Mouse (Mus musculus) myocyte (in vitro differentiated cells): ENCODE results near the gene Elavl1. TPM values are rescaled to one million over a fixed set of nuclear protein-coding genes. Genes with fewer than 3 reads are reported as not detected.

Experiments used
- H3K27me3 ChIP-seq: one replicate; pipeline ENCODE4 v1.6.1; 2011; ENCODE audit not compliant: control insufficient read depth, insufficient read depth, insufficient read length
- H3K36me3 ChIP-seq: one replicate; pipeline ENCODE4 v1.6.1; 2011; ENCODE audit not compliant: control insufficient read depth, insufficient read depth
- H3K4me2 ChIP-seq: one replicate; pipeline ENCODE4 v1.6.1; 2011; ENCODE audit warnings: low read depth, control low read depth
- H3K4me3 ChIP-seq: one replicate; pipeline ENCODE4 v1.5.1; 2011; ENCODE audit warnings: mild to moderate bottlenecking, control low read depth, moderate library complexity
- H3K79me2 ChIP-seq: one replicate; pipeline ENCODE4 v1.6.1; 2011; ENCODE audit not compliant: control insufficient read depth, insufficient read depth
- H3ac ChIP-seq: one replicate; pipeline ENCODE4 v1.6.1; 2011; ENCODE audit not compliant: control insufficient read depth, insufficient read length
- CEBPB ChIP-seq: IDR thresholded peaks from 2 replicates; pipeline ENCODE4 v1.6.1; 2011; ENCODE audit warnings: mild to moderate bottlenecking, moderate library complexity; ENCODE audit not compliant: poor library complexity, insufficient read depth, severe bottlenecking
- E2F4 ChIP-seq: IDR thresholded peaks from one replicate; pipeline ENCODE4 v1.6.1; 2011; ENCODE audit warnings: mild to moderate bottlenecking, control low read depth, moderate library complexity; ENCODE audit not compliant: insufficient read depth
- MAX ChIP-seq: IDR thresholded peaks from one replicate; pipeline ENCODE4 v1.6.1; 2011; ENCODE audit warnings: low read depth, mild to moderate bottlenecking, control low read depth
- MYOD1 ChIP-seq, 3 experiments: IDR thresholded peaks; one replicate each; pipeline ENCODE4 v1.6.1; 2011; ENCODE audit warnings: control low read depth in 2 of 3, low read depth in 2 of 3, mild to moderate bottlenecking in 2 of 3, moderate library complexity in 1 of 3; ENCODE audit not compliant: insufficient read length in 2 of 3, control insufficient read depth in 1 of 3
- MYOG ChIP-seq, 3 experiments: IDR thresholded peaks; one replicate each; pipeline ENCODE4 v1.6.1; 2011; ENCODE audit warnings: control low read depth in 2 of 3, low read depth in 2 of 3, mild to moderate bottlenecking in 2 of 3; ENCODE audit not compliant: insufficient read length in 2 of 3, control insufficient read depth in 1 of 3, insufficient read depth in 1 of 3
- POLR2A ChIP-seq: IDR thresholded peaks from one replicate; pipeline ENCODE4 v1.6.1; 2011; ENCODE audit warnings: low read depth, mild to moderate bottlenecking, control low read depth, moderate library complexity; ENCODE audit not compliant: insufficient read length
- POLR2AphosphoS2 ChIP-seq: IDR thresholded peaks from one replicate; pipeline ENCODE4 v1.6.1; 2011; ENCODE audit warnings: low read depth, control low read depth; ENCODE audit not compliant: insufficient read length
- REST ChIP-seq: IDR thresholded peaks from one replicate; pipeline ENCODE4 v1.6.1; 2011; ENCODE audit warnings: mild to moderate bottlenecking, control low read depth, moderate library complexity; ENCODE audit not compliant: insufficient read depth, insufficient read length
- SRF ChIP-seq: IDR thresholded peaks from one replicate; pipeline ENCODE4 v1.6.1; 2011; ENCODE audit warnings: low read depth; ENCODE audit not compliant: control insufficient read depth, insufficient read length
- TCF12 ChIP-seq: IDR thresholded peaks from one replicate; pipeline ENCODE4 v1.6.1; 2011; ENCODE audit warnings: mild to moderate bottlenecking, control low read depth; ENCODE audit not compliant: poor library complexity, insufficient read depth, severe bottlenecking
- TCF3 ChIP-seq: IDR thresholded peaks from one replicate; pipeline ENCODE4 v1.6.1; 2011; ENCODE audit warnings: low read depth, control low read depth; ENCODE audit not compliant: insufficient read length
- USF1 ChIP-seq: IDR thresholded peaks from one replicate; pipeline ENCODE4 v1.6.1; 2011; ENCODE audit warnings: low read depth, mild to moderate bottlenecking, control low read depth, moderate library complexity
- polyA plus RNA-seq: library from polyadenylated mRNA; unstranded; fragments of >200 nt; fragmentation: generic; extraction: Trizol; gene quantifications from one replicate; pipeline ENCODE4 v1.2.1, GENCODE M21; 2012; ENCODE audit warnings: missing spikeins

Gene Elavl1
- polyA plus RNA-seq, 1 experiment, result 44.2 TPM

- no peaks in the 10 kb centered on the region for H3K27me3 ChIP-seq
- no peaks in the 10 kb centered on the region for H3K79me2 ChIP-seq
- H3ac ChIP-seq, result no peak overlapping the region
- H3K4me2 ChIP-seq, result no peak overlapping the region
- H3K36me3 ChIP-seq, result no peaks in the 10 kb centered on the region
- TF ChIP-seq REST, result no peak
- no peak overlapping the region for H3K4me3 ChIP-seq
These were observed 41.0 kb upstream of the Elavl1 start for GRCm38 (mm10) chr8:4366189-4366588.

GRCm38 (mm10) chr8:4360922-4361321 is 35.7 kb upstream of the Elavl1 start:
- Histone ChIP-seq H3K4me3 (no peak overlapping the region), H3ac (no peak overlapping the region), H3K79me2 (no peaks in the 10 kb centered on the region), H3K36me3 (no peaks in the 10 kb centered on the region), H3K4me2 (no peak overlapping the region), H3K27me3 (no peaks in the 10 kb centered on the region)
- TF ChIP-seq CEBPB (no peak), E2F4 (no peak), TCF12 (no peak), POLR2AphosphoS2 (no peak), SRF (no peak), TCF3 (no peak), REST (no peak), MYOG (IDR thresholded peaks at IDR 0.05; ENCODE audit: control insufficient read depth in 1 of 3, insufficient read depth in 1 of 3, insufficient read length in 2 of 3, low read depth in 2 of 3) (no peak), USF1 (no peak), MAX (no peak), MYOD1 (IDR thresholded peaks at IDR 0.05; ENCODE audit: control insufficient read depth in 1 of 3, insufficient read length in 2 of 3, low read depth in 2 of 3) (no peak), POLR2A (no peak)

- no peak overlapping the region for H3ac ChIP-seq
- no peaks in the 10 kb centered on the region for H3K36me3 ChIP-seq
- TF ChIP-seq MYOD1 (IDR thresholded peaks at IDR 0.05; ENCODE audit: control insufficient read depth in 1 of 3, insufficient read length in 2 of 3, low read depth in 2 of 3) (no peak), USF1 (no peak), TCF12 (no peak), MYOG (IDR thresholded peaks at IDR 0.05; ENCODE audit: control insufficient read depth in 1 of 3, insufficient read depth in 1 of 3, insufficient read length in 2 of 3, low read depth in 2 of 3) (no peak), POLR2A (no peak), SRF (no peak), REST (no peak), E2F4 (no peak), TCF3 (no peak), MAX (no peak), POLR2AphosphoS2 (no peak), CEBPB (no peak)
- no peak overlapping the region for H3K4me3 ChIP-seq
- H3K79me2 ChIP-seq, result no peaks in the 10 kb centered on the region
- no peak overlapping the region for H3K4me2 ChIP-seq
- H3K27me3 ChIP-seq, result no peaks in the 10 kb centered on the region
These were observed 34.1 kb upstream of the Elavl1 start for GRCm38 (mm10) chr8:4359362-4359761.

GRCm38 (mm10) chr8:4355455-4355854 is 30.2 kb upstream of the Elavl1 start:
- TF ChIP-seq MYOG (IDR thresholded peaks at IDR 0.05; ENCODE audit: control insufficient read depth in 1 of 3, insufficient read depth in 1 of 3, insufficient read length in 2 of 3, low read depth in 2 of 3) (no peak), CEBPB (no peak), MYOD1 (IDR thresholded peaks at IDR 0.05; ENCODE audit: control insufficient read depth in 1 of 3, insufficient read length in 2 of 3, low read depth in 2 of 3) (no peak), TCF12 (no peak), MAX (no peak), USF1 (no peak), REST (no peak), TCF3 (no peak), POLR2AphosphoS2 (no peak), SRF (no peak), POLR2A (no peak), E2F4 (no peak)
- Histone ChIP-seq H3K79me2 (no peaks in the 10 kb centered on the region), H3K27me3 (no peaks in the 10 kb centered on the region)

GRCm38 (mm10) chr8:4354516-4354915 is 29.3 kb upstream of the Elavl1 start:
- Histone ChIP-seq H3K79me2 (no peaks in the 10 kb centered on the region), H3ac (no peak overlapping the region), H3K4me3 (no peak overlapping the region), H3K27me3 (no peaks in the 10 kb centered on the region), H3K4me2 (no peak overlapping the region), H3K36me3 (no peaks in the 10 kb centered on the region)
- TF ChIP-seq MYOG (IDR thresholded peaks at IDR 0.05; ENCODE audit: control insufficient read depth in 1 of 3, insufficient read depth in 1 of 3, insufficient read length in 2 of 3, low read depth in 2 of 3), result no peak
- no peak for TF ChIP-seq REST
- TF ChIP-seq POLR2AphosphoS2, result no peak
- no peak for TF ChIP-seq E2F4
- TF ChIP-seq TCF12, result no peak
- no peak for TF ChIP-seq USF1

More at GRCm38 (mm10) chr8:4355455-4355854, 30.2 kb upstream of the Elavl1 start:
- Histone ChIP-seq H3ac (no peak overlapping the region), H3K4me3 (no peak overlapping the region), H3K4me2 (no peak overlapping the region), H3K36me3 (no peaks in the 10 kb centered on the region)
